Mouse (Mus musculus) E14TG2a.4 (cell line): ENCODE results near the gene Inhbc.

ENCODE experiments used
- H3K27me3 ChIP-seq: 2 replicates; pipeline ENCODE4 v1.6.1; 2014; ENCODE audit warnings: low read length, control low read depth; ENCODE audit not compliant: insufficient read depth
- H3K36me3 ChIP-seq: 2 replicates; pipeline ENCODE4 v1.6.1; 2014; ENCODE audit warnings: low read length, control low read depth; ENCODE audit not compliant: insufficient read depth
- H3K4me1 ChIP-seq: replicated peaks from 2 replicates; pipeline ENCODE4 v1.6.1; 2014; ENCODE audit warnings: low read depth, low read length, control low read depth
- H3K4me3 ChIP-seq: replicated peaks from 2 replicates; pipeline ENCODE4 v1.5.1; 2014; ENCODE audit warnings: mild to moderate bottlenecking, low read length
- H3K9me3 ChIP-seq: 2 replicates; pipeline ENCODE4 v1.6.1; 2014; ENCODE audit warnings: low read length, control low read depth
- CTCF ChIP-seq: conservative IDR thresholded peaks from 2 replicates; pipeline ENCODE4 v1.5.1; 2014; ENCODE audit warnings: low read length
- NANOG ChIP-seq: IDR thresholded peaks from 2 replicates; pipeline ENCODE4 v1.6.1; 2014; ENCODE audit warnings: borderline replicate concordance, low read length, mixed read lengths
- POU5F1 ChIP-seq: IDR thresholded peaks from 2 replicates; pipeline ENCODE4 v1.6.1; 2014; ENCODE audit warnings: low read length, borderline replicate concordance

Inhbc gene

GRCm38 (mm10) chr10:127355336-127355735, 14.9 kb downstream of the Inhbc start:
- Histone ChIP-seq H3K4me1 (peaks cover 29% of the 10 kb centered on the region), H3K36me3 (no peaks in the 10 kb centered on the region), H3K4me3 (no peak overlapping the region), H3K27me3 (peaks cover 21% of the 10 kb centered on the region), H3K9me3 (no peaks in the 10 kb centered on the region)
- no peak for TF ChIP-seq POU5F1
- TF ChIP-seq NANOG, result no peak
- no peak for TF ChIP-seq CTCF

GRCm38 (mm10) chr10:127353909-127354895, 16.0 kb downstream of the Inhbc start, which contains the start of gene Inhbe:
TSS of gene Inhbe (minus strand) at chr10:127354411.
- Histone ChIP-seq H3K36me3 (no peaks in the 10 kb centered on the region), H3K9me3 (no peaks in the 10 kb centered on the region), H3K4me1 (peaks cover 39% of the 10 kb centered on the region), H3K4me3 (no peak within 1 kb of the TSS), H3K27me3 (peaks cover 21% of the 10 kb centered on the region)
- TF ChIP-seq NANOG, result no peak
- no peak for TF ChIP-seq POU5F1
- TF ChIP-seq CTCF, result no peak; the same call in 1 of the 2 replicates

GRCm38 (mm10) chr10:127352766-127353165, 17.5 kb downstream of the Inhbc start:
- TF ChIP-seq CTCF (no peak), NANOG (no peak), POU5F1 (no peak)
- H3K4me3 ChIP-seq, result no peak overlapping the region
- peaks cover 21% of the 10 kb centered on the region for H3K27me3 ChIP-seq
- peaks cover 49% of the 10 kb centered on the region for H3K4me1 ChIP-seq
- H3K9me3 ChIP-seq, result no peaks in the 10 kb centered on the region
- H3K36me3 ChIP-seq, result no peaks in the 10 kb centered on the region

- Histone ChIP-seq H3K4me1 (peaks cover 49% of the 10 kb centered on the region), H3K36me3 (no peaks in the 10 kb centered on the region), H3K27me3 (peaks cover 21% of the 10 kb centered on the region), H3K4me3 (peak overlapping the region; percentile 37; the same call in 1 of the 2 replicates), H3K9me3 (no peaks in the 10 kb centered on the region)
- TF ChIP-seq NANOG, result no peak
These were observed 18.0 kb downstream of the Inhbc start for GRCm38 (mm10) chr10:127352187-127352586.

GRCm38 (mm10) chr10:127351719-127352118, 18.5 kb downstream of the Inhbc start:
- Histone ChIP-seq H3K27me3 (peaks cover 21% of the 10 kb centered on the region), H3K4me3 (peak overlapping the region; percentile 37; the same call in 1 of the 2 replicates), H3K9me3 (no peaks in the 10 kb centered on the region), H3K4me1 (peaks cover 49% of the 10 kb centered on the region), H3K36me3 (no peaks in the 10 kb centered on the region)
- TF ChIP-seq POU5F1 (no peak), NANOG (no peak), CTCF (no peak)

GRCm38 (mm10) chr10:127351285-127351595, 19.0 kb downstream of the Inhbc start:
- Histone ChIP-seq H3K36me3 (no peaks in the 10 kb centered on the region), H3K9me3 (no peaks in the 10 kb centered on the region), H3K4me1 (peaks cover 49% of the 10 kb centered on the region), H3K27me3 (peaks cover 19% of the 10 kb centered on the region), H3K4me3 (peak overlapping the region; percentile 69)
- TF ChIP-seq CTCF (no peak), POU5F1 (no peak), NANOG (no peak)

GRCm38 (mm10) chr10:127350594-127351284, 19.5 kb downstream of the Inhbc start:
- Histone ChIP-seq H3K4me3 (peak overlapping the region; percentile 69), H3K4me1 (peaks cover 49% of the 10 kb centered on the region), H3K36me3 (no peaks in the 10 kb centered on the region), H3K9me3 (no peaks in the 10 kb centered on the region), H3K27me3 (peaks cover 15% of the 10 kb centered on the region)
- TF ChIP-seq CTCF (peak; percentile 79), NANOG (no peak), POU5F1 (no peak)

GRCm38 (mm10) chr10:127349810-127350209, 20.4 kb downstream of the Inhbc start:
- peak overlapping the region; percentile 69 for H3K4me3 ChIP-seq
- peaks cover 6% of the 10 kb centered on the region; the same call in 1 of the 2 replicates for H3K27me3 ChIP-seq
- H3K36me3 ChIP-seq, result no peaks in the 10 kb centered on the region
- peaks cover 49% of the 10 kb centered on the region for H3K4me1 ChIP-seq
- no peaks in the 10 kb centered on the region for H3K9me3 ChIP-seq
- no peak for TF ChIP-seq CTCF
- TF ChIP-seq POU5F1, result no peak
- no peak for TF ChIP-seq NANOG
